Mouse (Mus musculus) myocyte (in vitro differentiated cells): Measurements from ENCODE around the gene Ugt3a2. TPM values are rescaled to one million over a fixed set of nuclear protein-coding genes. Genes with fewer than 3 reads are reported as not detected.

Experiments
- H3K27me3 ChIP-seq: one replicate; pipeline ENCODE4 v1.6.1; 2011; ENCODE audit not compliant: control insufficient read depth, insufficient read depth, insufficient read length
- H3K36me3 ChIP-seq: one replicate; pipeline ENCODE4 v1.6.1; 2011; ENCODE audit not compliant: control insufficient read depth, insufficient read depth
- H3K4me2 ChIP-seq: one replicate; pipeline ENCODE4 v1.6.1; 2011; ENCODE audit warnings: low read depth, control low read depth
- H3K4me3 ChIP-seq: one replicate; pipeline ENCODE4 v1.5.1; 2011; ENCODE audit warnings: mild to moderate bottlenecking, control low read depth, moderate library complexity
- H3K79me2 ChIP-seq: one replicate; pipeline ENCODE4 v1.6.1; 2011; ENCODE audit not compliant: control insufficient read depth, insufficient read depth
- H3ac ChIP-seq: one replicate; pipeline ENCODE4 v1.6.1; 2011; ENCODE audit not compliant: control insufficient read depth, insufficient read length
- CEBPB ChIP-seq: IDR thresholded peaks from 2 replicates; pipeline ENCODE4 v1.6.1; 2011; ENCODE audit warnings: mild to moderate bottlenecking, moderate library complexity; ENCODE audit not compliant: poor library complexity, insufficient read depth, severe bottlenecking
- E2F4 ChIP-seq: IDR thresholded peaks from one replicate; pipeline ENCODE4 v1.6.1; 2011; ENCODE audit warnings: mild to moderate bottlenecking, control low read depth, moderate library complexity; ENCODE audit not compliant: insufficient read depth
- MAX ChIP-seq: IDR thresholded peaks from one replicate; pipeline ENCODE4 v1.6.1; 2011; ENCODE audit warnings: low read depth, mild to moderate bottlenecking, control low read depth
- MYOD1 ChIP-seq, 3 experiments: IDR thresholded peaks; one replicate each; pipeline ENCODE4 v1.6.1; 2011; ENCODE audit warnings: control low read depth in 2 of 3, low read depth in 2 of 3, mild to moderate bottlenecking in 2 of 3, moderate library complexity in 1 of 3; ENCODE audit not compliant: insufficient read length in 2 of 3, control insufficient read depth in 1 of 3
- MYOG ChIP-seq, 3 experiments: IDR thresholded peaks; one replicate each; pipeline ENCODE4 v1.6.1; 2011; ENCODE audit warnings: control low read depth in 2 of 3, low read depth in 2 of 3, mild to moderate bottlenecking in 2 of 3; ENCODE audit not compliant: insufficient read length in 2 of 3, control insufficient read depth in 1 of 3, insufficient read depth in 1 of 3
- POLR2A ChIP-seq: IDR thresholded peaks from one replicate; pipeline ENCODE4 v1.6.1; 2011; ENCODE audit warnings: low read depth, mild to moderate bottlenecking, control low read depth, moderate library complexity; ENCODE audit not compliant: insufficient read length
- POLR2AphosphoS2 ChIP-seq: IDR thresholded peaks from one replicate; pipeline ENCODE4 v1.6.1; 2011; ENCODE audit warnings: low read depth, control low read depth; ENCODE audit not compliant: insufficient read length
- REST ChIP-seq: IDR thresholded peaks from one replicate; pipeline ENCODE4 v1.6.1; 2011; ENCODE audit warnings: mild to moderate bottlenecking, control low read depth, moderate library complexity; ENCODE audit not compliant: insufficient read depth, insufficient read length
- SRF ChIP-seq: IDR thresholded peaks from one replicate; pipeline ENCODE4 v1.6.1; 2011; ENCODE audit warnings: low read depth; ENCODE audit not compliant: control insufficient read depth, insufficient read length
- TCF12 ChIP-seq: IDR thresholded peaks from one replicate; pipeline ENCODE4 v1.6.1; 2011; ENCODE audit warnings: mild to moderate bottlenecking, control low read depth; ENCODE audit not compliant: poor library complexity, insufficient read depth, severe bottlenecking
- TCF3 ChIP-seq: IDR thresholded peaks from one replicate; pipeline ENCODE4 v1.6.1; 2011; ENCODE audit warnings: low read depth, control low read depth; ENCODE audit not compliant: insufficient read length
- USF1 ChIP-seq: IDR thresholded peaks from one replicate; pipeline ENCODE4 v1.6.1; 2011; ENCODE audit warnings: low read depth, mild to moderate bottlenecking, control low read depth, moderate library complexity
- polyA plus RNA-seq: library from polyadenylated mRNA; unstranded; fragments of >200 nt; fragmentation: generic; extraction: Trizol; gene quantifications from one replicate; pipeline ENCODE4 v1.2.1, GENCODE M21; 2012; ENCODE audit warnings: missing spikeins

Ugt3a2 gene
- polyA plus RNA-seq, 1 experiment, result not detected

GRCm38 (mm10) chr15:9337021-9337420 lies 1.7 kb downstream of the Ugt3a2 start:
- no peak overlapping the region for H3ac ChIP-seq
- TF ChIP-seq POLR2A, result no peak
- TF ChIP-seq TCF12, result no peak
- no peak for TF ChIP-seq E2F4
- TF ChIP-seq MAX, result no peak
- TF ChIP-seq REST, result no peak
- H3K36me3 ChIP-seq, result no peaks in the 10 kb centered on the region
- H3K4me2 ChIP-seq, result no peak overlapping the region
- no peaks in the 10 kb centered on the region for H3K79me2 ChIP-seq
- H3K4me3 ChIP-seq, result no peak overlapping the region
- no peaks in the 10 kb centered on the region for H3K27me3 ChIP-seq

GRCm38 (mm10) chr15:9348739-9349138 lies 13.4 kb downstream of the Ugt3a2 start:
- Histone ChIP-seq H3K4me3 (no peak overlapping the region), H3ac (no peak overlapping the region), H3K36me3 (no peaks in the 10 kb centered on the region), H3K27me3 (no peaks in the 10 kb centered on the region), H3K4me2 (no peak overlapping the region), H3K79me2 (no peaks in the 10 kb centered on the region)
- TF ChIP-seq E2F4, result no peak
- no peak for TF ChIP-seq MYOD1 (IDR thresholded peaks at IDR 0.05; ENCODE audit: control insufficient read depth in 1 of 3, insufficient read length in 2 of 3, low read depth in 2 of 3)
- TF ChIP-seq TCF3, result no peak
- no peak for TF ChIP-seq SRF
- no peak for TF ChIP-seq USF1
- no peak for TF ChIP-seq CEBPB
- no peak for TF ChIP-seq POLR2AphosphoS2
- TF ChIP-seq POLR2A, result no peak
- TF ChIP-seq MAX, result no peak
- no peak for TF ChIP-seq TCF12
- no peak for TF ChIP-seq MYOG (IDR thresholded peaks at IDR 0.05; ENCODE audit: control insufficient read depth in 1 of 3, insufficient read depth in 1 of 3, insufficient read length in 2 of 3, low read depth in 2 of 3)
- TF ChIP-seq REST, result no peak

GRCm38 (mm10) chr15:9362801-9363200 lies 27.5 kb downstream of the Ugt3a2 start:
- Histone ChIP-seq H3ac (no peak overlapping the region), H3K4me2 (no peak overlapping the region), H3K27me3 (no peaks in the 10 kb centered on the region), H3K79me2 (no peaks in the 10 kb centered on the region), H3K36me3 (no peaks in the 10 kb centered on the region), H3K4me3 (no peak overlapping the region)
- TF ChIP-seq POLR2A (no peak), REST (no peak), MAX (no peak), MYOD1 (IDR thresholded peaks at IDR 0.05; ENCODE audit: control insufficient read depth in 1 of 3, insufficient read length in 2 of 3, low read depth in 2 of 3) (no peak)

- Histone ChIP-seq H3ac (no peak overlapping the region), H3K36me3 (no peaks in the 10 kb centered on the region), H3K4me2 (no peak overlapping the region), H3K27me3 (no peaks in the 10 kb centered on the region), H3K79me2 (no peaks in the 10 kb centered on the region), H3K4me3 (no peak overlapping the region)
- TF ChIP-seq POLR2AphosphoS2 (no peak), SRF (no peak), E2F4 (no peak), CEBPB (no peak), TCF12 (no peak), REST (no peak), USF1 (no peak), TCF3 (no peak), MYOD1 (IDR thresholded peaks at IDR 0.05; ENCODE audit: control insufficient read depth in 1 of 3, insufficient read length in 2 of 3, low read depth in 2 of 3) (no peak), MAX (no peak), MYOG (IDR thresholded peaks at IDR 0.05; ENCODE audit: control insufficient read depth in 1 of 3, insufficient read depth in 1 of 3, insufficient read length in 2 of 3, low read depth in 2 of 3) (no peak), POLR2A (no peak)
Observed at GRCm38 (mm10) chr15:9368774-9369173, 33.4 kb downstream of the Ugt3a2 start.

- Histone ChIP-seq H3K4me3 (no peak overlapping the region), H3K36me3 (no peaks in the 10 kb centered on the region), H3K4me2 (no peak overlapping the region), H3K27me3 (no peaks in the 10 kb centered on the region), H3K79me2 (no peaks in the 10 kb centered on the region), H3ac (no peak overlapping the region)
- TF ChIP-seq TCF3 (no peak), SRF (no peak), POLR2A (no peak), USF1 (no peak), MYOD1 (IDR thresholded peaks at IDR 0.05; ENCODE audit: control insufficient read depth in 1 of 3, insufficient read length in 2 of 3, low read depth in 2 of 3) (no peak), TCF12 (no peak), E2F4 (no peak), REST (no peak), CEBPB (no peak), MYOG (IDR thresholded peaks at IDR 0.05; ENCODE audit: control insufficient read depth in 1 of 3, insufficient read depth in 1 of 3, insufficient read length in 2 of 3, low read depth in 2 of 3) (no peak), POLR2AphosphoS2 (no peak), MAX (no peak)
Observed at GRCm38 (mm10) chr15:9376281-9376680, 40.9 kb downstream of the Ugt3a2 start.
